Mouse (Mus musculus) cerebellum, adult 8-10 months (tissue): ENCODE data around the gene Zzz3.

Source experiments
- DNase-seq: peaks from one replicate; pipeline ENCODE4 v3.0.0; 2022

The Zzz3 gene

DNA sequence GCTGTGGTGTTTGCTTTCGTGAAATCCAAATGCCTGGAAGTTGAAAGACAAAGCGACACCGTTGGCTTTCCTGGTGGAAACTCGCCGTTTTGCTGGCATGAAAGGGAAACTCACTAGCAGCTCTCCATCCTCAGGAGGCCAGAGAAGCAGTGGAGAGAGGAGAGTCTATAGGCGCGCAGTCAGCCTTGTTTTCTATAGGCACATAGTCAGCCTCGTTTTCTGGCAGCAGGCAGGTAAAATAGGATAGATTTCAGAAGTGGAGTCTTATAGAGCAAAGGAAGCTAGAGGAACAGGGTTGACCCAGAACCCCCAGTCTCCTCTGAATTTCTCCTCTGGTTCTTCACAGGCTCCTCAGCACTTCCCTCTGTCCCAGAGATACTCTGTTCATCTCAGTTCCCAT is 72.8 kb downstream of the Zzz3 start:
- no peak for DNase-seq

DNA sequence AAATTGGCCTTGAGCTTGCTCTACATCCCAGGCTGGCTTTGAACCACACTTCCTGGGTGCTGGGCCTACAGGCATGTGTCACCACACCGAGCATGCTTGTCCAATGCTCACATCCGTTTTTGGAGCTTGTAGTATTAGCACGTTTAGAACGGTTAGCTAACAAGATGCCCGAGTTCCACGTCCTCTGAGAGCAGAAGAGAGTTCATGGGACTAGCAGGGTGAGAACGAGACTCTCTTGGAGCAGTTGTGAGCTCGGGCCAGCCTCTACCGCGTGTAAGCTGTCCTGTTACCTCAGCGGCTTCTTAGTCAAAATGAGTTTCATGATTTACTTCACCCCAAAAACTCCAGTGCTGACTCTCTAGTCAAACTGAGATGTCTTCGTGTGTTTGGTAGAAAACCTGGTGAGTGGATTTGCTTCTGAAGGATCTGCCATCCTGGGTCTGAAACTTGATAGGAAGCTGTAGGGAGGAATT is 73.3 kb downstream of the Zzz3 start:
- no peak for DNase-seq

DNA sequence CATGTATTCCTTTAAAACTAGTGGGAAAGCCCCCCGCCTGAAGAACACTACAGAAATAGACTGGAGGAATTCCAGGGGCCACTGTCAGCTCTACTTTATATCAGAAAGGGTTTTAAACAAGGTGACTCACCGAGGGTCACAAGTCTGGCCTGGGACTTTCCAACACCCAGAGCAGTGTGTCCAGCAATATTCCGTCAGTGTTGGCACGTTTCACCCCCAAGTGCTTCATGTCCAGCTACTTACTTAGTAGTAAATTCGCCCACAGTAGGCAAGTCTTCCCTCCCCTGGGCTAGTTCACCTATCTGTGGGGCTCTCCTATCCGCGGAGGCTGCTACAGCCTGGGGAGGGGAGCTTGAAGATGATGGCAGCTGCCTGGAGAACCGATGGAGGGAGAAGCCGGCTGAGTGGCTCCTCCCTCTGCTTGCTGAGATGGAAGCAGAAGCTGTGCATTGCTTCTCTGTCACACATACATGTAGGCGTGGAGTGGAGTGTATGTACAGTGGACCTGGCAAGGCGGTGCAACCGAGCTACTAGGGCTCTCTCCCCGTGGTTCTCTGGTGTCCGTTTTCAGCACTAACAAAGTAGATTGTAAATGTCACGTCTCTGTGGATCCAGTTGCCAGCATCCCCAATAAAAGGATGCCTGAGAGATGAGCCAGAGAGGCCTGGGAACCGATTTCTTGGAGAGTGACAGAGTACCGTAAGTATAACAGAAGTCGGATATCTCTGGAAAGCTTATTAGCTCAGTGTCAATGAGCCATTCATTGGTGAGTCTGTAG is 74.3 kb downstream of the Zzz3 start:
- no peak for DNase-seq

DNA sequence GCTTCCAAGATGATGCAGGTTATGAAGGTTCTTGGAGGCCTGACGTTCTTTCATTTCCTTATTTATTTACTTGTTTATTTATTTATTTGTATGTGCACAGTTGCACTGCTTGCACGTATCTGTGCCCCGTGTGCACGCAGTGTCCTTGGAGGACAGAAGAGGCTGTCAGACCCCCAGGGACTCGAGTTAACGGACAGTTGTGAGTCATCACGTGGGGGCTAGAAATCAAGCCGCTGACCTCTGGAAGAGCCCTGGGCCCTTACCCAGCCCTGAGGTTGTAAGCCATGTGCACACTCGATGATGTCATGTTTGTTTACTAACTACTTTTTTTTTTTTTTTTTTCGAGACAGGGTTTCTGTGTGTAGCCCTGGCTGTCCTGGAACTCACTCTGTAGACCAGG is 75.1 kb downstream of the Zzz3 start:
- no peak for DNase-seq

DNA sequence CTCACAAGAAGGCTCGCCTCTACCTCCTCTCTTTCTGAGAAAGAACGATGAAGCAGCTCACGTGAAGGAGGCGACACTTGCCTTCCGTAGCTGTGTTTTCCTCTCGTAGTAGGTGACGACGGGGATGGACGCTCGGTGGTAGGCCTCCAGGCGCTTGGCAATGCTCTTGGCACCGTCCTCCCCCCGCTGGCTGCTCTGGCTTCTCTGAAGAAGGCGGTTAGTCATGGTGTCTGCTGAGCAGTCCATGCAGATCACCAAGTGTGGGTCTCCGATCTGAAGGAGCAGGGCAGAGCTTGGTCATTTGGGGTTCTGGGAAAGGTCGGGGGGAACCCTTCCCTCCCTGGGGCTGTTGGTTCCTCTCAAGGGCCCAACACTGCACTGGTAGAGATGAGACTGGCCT is 77.4 kb downstream of the Zzz3 start:
- no peak for DNase-seq

DNA sequence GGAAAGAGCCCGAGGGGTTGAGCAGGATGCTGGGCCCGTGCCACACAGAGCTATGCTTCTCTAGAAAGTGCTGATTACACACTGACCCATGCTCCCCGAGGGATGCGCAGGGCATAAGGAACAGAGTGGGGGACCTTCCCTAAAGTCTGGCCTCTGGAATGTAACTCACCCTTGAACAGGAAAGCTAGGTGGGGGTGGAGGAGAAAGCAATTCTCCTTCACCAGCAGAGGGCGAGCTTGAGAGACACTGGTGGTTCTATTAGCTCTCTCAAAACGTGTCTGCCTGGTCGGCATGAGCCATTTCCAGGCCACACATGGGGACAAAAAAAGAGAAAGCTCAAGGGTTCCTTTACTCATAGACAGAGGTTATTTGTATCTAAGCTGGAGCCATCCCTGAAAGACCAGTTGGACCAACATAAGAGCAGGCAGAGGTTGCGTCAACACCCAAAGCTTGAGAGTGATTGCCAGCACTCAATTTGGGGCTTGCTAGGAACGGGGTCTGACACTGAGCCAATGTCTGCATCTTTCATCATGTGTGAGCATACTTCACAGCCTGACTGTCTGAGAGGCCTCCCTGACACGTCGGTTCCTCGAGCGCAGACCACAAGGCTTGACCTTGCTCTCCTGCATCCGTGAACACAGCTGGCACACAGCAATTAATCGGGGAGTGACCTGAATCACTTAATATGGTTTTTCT is 79.5 kb downstream of the Zzz3 start:
- peak; percentile 14 for DNase-seq

DNA sequence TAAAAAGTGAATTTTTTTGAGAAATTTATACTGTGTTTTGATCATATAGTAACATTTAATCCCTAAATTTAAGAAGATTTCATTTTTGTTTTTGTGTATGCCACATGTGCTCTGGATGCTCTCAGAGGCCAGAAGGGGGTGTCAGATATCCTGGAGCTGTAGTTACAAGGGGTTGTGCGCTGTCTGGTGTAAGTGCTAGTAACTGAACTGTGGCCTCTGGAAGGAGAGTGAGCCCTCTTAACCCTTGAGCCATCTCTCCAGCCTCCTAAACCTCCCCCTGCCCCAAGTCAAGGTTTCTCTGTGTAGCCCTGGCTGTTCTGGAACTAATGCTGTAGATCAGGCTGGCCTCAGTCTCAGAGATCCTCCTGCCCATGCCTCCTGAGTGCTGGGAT is 80.0 kb downstream of the Zzz3 start:
- DNase-seq, result no peak

DNA sequence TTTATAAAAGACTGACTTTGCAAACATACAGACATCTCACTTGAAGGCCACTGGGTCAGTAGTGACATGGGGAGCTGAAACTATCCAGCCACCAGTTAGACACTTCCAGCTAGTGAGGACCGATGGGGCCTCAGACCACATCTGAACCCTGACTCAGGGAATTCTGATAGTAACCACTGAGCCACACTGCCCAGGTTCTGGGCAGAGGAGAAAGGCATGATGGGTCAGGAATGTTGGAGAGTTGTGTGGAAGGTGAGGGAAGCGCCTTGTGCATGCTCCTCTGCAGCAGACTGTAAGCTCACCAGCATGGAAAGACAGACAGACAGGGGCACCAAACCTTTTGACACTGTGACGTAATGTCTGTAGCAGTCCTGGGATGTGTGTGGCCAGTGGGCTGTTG is 80.6 kb downstream of the Zzz3 start:
- DNase-seq, result no peak

DNA sequence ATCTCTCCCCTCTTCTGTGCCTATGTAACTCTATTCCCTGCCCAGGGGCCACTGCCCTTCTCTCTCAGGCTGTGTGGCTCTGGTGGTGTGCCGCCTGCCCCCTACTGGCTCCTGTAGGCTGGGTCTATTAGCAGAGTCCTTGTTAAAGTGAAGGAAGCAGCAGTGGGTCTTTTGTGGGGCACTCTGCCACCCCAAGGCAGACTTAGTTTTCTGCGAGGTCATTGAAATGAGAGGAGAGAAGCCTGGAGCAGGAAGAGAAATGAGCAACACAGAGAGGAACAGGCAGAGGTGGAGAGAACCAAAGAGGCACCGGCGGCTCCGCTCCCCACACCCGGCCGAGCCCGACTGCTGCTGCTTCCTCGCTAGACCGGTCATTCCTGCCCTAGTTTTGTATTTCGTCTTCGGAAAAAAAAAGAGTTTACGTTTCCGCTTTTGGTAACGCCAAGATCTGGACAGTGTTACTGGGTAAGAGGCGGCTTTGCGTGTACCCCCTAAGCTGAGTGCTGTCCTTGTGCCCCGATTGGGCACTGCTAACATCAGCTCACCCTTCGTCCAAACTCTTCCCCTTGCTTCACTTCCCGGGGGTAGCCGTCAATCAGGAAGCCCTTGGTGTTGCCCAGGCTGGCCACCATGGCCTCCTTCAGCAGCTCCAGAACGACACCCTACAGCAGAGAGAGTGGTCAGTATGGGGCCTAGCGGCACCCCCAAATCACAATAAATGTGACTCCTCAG is 82.7 kb downstream of the Zzz3 start:
- DNase-seq, result peak; percentile 22

DNA sequence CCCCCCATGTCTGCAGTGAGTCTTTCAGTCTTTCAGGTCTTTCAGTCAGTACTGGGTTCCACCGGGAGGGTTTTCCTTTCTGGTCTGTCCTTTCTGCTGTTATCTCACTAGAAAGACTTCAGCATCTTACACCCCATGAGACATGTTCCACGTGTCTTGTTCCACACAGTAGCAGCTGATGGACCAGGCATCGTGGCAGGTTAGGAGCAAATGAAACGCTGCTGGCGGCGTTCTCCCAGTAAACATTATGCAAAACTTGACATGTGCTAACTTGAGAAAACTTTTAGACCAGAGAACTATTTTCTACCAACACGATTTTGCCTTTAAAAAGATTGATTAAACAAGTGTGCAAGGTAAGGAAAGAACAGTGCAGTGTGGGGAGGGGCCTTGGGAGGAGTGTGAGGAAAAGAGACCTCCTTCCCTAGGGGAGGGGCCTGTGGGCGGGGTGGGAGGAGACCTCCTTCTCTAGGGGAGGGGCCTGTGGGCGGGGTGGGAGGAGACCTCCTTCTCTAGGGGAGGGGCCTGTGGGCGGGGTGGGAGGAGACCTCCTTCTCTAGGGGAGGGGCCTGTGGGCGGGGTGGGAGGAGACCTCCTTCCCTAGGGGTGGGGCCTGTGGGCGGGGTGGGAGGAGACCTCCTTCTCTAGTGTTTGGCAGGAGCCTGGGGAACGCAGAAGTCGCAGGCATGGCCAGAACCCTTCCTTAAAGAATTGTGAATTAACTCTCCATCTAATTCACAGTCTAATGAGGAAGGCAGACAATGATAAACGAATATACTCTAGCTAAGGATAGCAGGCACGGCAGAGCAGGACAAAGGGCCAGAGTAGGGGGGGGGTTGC is 83.5 kb downstream of the Zzz3 start:
- no peak for DNase-seq

DNA sequence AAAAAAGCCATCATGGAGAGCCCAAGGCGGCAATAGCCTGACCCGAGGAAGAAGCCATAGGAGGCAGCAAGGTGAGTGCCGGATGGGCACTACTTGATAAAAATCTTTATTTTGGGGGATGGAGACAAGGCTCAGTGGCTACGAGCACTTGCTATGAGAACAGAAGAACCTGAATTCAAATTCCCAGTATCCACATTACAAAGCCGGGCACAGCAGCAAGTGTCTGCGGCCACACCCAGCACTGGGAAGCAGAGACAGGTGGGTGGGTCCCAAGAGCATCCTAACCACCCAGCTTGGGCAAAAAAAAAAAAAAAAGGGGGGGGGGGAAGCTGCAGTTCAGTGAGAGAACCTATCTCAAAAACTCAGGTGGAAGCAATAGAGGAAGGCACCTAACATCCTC is 85.1 kb downstream of the Zzz3 start:
- DNase-seq, result no peak

DNA sequence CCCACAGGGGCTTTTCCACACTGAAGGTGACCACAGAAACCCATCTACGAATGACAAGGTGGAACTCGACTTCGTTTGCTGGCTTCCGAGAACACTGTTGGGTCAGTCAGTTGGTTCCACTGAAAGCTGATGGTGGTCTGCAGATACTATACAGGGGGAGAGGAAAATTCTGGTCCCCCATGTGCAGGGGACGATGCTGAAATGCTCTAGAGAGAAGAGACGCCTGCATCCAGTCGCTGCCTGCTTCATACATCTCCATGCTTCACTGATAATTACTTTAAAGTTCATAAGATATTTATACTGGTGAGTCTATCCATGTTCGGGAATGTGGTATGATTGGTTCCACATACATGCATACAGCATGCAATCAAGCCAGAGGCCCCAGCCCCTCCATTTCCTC is 86.9 kb downstream of the Zzz3 start:
- no peak for DNase-seq

DNA sequence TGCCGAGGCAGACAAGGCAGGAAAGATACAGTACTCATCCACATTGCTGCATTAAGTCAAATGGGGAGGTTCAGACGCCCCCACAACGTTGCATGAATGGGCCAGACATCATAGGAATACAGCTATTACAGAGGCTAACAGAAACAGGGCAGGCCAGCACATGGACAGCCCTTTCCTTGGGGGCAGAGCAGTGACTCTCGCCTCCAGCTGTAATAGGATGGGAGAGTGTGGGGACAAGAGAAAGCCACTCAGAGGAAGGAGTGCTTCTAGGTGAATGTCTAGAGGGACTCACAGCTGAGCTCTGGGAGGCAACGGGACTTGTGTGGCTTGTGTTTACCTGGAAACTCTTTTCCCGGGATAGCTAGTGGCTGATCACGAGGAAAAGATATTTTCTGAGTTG is 88.5 kb downstream of the Zzz3 start:
- no peak for DNase-seq

DNA sequence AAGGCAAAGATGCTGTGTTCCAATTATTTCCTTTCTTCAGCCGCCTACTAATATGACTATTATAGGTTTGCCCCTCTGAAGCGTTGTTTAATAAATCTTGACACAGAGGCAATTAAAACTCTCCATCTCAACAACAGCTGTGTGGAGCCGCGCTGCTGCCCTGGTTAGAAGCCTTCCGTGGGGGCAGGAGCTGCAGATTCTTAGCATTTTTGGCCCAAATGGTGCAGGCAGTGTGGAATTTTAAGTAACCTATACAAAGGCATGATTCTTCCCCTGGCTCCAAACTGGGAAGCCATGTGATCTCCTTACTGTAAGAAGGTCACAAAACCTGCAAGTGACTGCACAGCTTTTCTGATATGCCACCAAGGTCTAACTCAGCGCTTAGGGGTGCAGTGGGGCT is 88.9 kb downstream of the Zzz3 start:
- DNase-seq, result no peak

DNA sequence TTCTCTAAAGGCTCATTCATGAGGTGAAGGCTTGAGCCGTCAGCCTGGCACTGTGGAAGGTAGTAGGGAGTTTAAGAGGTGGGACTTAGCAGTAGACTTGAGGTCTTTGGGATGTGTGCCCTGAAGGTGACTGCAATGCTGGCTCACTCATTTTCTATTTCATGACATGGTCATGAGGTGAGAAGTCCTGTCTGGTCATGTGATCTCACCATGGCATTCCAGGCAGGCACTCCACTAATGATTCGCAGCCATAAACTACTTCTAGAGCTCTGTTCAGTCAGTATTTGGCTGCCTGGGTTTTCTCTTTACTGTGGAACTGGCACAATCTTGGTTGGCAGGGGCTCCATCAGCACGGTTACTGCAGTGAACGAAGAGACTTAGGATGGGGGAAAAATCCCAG is 93.7 kb downstream of the Zzz3 start:
- DNase-seq, result no peak

DNA sequence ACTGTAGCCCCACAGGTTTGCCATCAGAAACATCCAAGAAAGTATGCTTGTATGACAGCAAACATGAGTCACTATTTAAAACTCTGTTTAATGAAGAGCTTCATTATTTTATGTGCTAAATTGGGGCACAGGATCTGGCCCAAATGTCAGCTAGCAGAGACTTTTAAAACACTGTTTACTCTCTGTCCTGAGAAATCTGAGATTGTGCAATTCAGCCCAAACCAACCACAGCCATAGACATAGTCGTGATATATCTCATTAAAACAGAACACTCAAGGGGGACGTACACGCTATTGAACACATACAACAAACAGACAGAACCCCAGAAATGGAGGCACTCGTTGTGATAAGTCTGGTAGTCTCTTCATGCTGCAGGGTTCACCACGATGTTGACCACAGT is 95.2 kb downstream of the Zzz3 start:
- no peak for DNase-seq

DNA sequence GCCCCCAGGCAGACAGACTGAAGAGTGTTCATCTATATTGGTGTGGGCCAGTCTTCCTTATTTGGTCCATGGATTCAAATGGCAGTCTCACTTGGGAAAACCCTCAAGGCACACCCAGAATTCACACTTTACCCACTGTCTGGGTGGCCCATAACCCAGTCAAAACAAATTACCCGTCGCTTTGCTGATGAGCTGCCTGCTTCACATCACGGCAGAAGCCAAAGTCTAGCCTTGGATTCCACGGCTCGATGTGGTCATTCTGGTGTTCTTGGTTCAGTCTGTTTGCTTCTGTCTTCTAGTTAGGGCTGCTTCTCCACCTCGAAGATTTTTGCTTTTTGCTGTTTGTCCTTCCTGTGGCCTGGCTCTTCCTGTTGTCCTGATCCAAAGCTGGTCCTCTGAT is 97.0 kb downstream of the Zzz3 start:
- no peak for DNase-seq

DNA sequence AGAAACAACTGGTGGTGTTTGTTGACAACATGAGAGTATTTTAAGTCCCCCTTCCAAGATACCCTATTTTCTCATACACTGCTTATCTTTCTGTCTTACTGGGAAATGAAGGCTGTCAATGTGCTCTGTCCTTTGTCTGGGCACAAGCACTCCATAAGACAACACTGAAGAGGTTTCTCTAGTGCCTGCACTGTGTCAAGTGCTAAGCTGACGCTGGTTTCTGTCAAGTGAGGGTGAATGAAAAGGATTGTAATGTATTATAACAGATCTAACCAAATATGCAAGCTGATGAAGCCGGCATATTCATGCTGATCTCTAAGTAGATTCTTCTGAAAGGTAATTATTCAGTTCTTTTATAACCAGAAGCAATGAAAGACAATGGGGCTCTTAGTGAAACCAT is 98.5 kb downstream of the Zzz3 start:
- DNase-seq, result no peak

DNA sequence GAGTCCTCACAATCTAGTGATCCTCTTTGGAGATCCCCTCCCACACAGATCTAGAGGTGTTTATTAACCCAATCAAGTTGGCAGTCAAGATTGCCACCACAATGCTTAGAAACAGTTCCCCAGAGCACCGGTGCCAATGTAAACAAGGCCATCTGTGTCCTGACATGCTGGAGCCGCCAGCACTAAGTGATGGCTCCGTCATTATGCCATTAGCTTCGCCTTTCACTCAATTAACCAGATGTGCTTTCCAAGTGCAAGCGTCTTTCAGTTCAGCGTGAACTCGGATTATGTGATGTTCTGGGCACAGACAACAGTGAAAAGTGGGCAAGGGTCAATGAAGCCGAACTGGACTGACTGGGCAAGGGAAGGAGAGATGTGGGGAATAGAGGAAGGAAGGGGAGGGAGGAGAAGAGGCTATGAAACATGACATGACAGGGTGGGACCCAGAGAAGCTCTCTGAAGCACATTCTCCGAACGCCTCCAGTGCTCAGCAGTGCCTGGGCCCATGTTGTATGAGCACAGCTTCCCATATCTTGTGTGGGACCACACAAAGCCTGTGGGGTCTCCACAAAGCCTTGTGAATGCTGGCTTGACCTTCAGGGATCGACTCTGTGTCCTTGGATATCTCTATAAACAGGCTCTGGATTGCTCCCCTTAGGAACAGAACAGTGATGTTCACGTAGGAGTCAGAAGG is 99.5 kb downstream of the Zzz3 start:
- no peak for DNase-seq

DNA sequence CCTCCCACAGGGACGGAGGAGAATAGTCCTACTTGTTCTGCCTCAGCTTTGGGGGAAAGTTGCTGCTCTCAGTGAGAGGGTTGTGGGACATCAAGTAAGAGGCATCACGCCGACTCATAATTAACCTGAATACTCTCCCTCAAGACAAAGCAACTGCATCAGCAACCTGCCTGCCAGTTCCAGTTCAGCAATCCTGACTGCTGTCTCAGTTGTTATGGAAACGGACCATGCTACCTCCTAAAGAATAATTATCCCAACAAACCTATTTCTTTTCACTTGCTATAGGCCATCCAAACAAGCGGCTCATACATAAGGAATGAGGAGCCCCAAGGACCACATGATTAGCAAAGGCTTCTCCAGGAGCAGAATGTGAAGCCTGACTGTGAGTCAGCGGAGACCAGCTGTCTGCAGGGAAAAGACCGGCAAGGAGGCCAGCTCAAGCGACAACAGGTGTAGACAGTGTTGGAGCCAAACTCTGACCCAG is 100.2 kb downstream of the Zzz3 start:
- no peak for DNase-seq

DNA sequence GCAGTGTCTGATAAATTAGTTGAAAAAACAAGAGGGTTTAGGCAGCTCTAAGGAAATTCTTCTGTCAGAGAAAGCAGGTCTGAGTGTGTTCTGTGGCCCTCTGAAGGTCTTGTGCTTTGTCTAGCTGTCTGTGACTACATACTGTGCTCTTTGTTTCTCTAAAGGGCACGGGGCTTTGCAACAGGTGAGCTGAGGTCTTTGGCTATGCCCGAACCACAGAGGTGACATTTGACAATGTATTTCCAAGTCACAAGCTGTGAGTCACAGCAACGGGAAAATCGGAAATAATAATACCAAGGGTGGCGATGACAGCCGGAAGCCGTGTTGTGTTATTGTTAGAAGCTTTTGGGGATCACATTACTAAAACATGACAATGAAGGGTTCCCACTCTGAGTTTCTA is 101.8 kb downstream of the Zzz3 start:
- no peak for DNase-seq

DNA sequence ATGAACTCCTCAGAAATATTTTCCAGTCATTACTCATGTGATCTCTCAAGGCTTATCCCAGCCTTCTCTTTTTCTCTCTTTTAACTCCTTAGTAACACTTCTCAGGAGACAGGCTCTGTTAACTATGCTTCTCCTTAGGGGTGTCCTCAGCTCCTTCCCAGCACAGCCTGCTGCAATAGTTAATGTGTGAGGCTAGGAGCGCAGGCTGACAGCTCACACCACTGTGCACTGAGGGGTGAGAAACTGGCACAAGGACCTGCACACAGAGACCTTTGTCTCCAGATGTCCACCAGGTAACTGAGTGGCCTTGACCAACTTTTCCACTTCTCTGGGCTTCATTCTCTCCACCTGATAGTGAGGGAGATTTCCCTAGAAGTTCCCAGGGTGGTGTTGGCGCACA is 102.6 kb downstream of the Zzz3 start:
- DNase-seq, result no peak
